Mouse (Mus musculus) adrenal gland, postnatal 14 days (tissue): ENCODE data around the gene Plac9b. TPM values are rescaled to one million over a fixed set of nuclear protein-coding genes. Genes with fewer than 3 reads are reported as not detected.
"Not testable (repeated sequence)": the region's sequence is repeated elsewhere in the genome, so short reads cannot be mapped to it uniquely, and the experiment has no call there.

Experiments used
- DNase-seq: peaks from one replicate; pipeline ENCODE4 v3.0.0; 2021; ENCODE audit warnings: mixed read lengths
- long read RNA-seq, 2 experiments: library from polyadenylated mRNA; stranded (forward); transcript quantifications; one replicate each; pipeline ENCODE4 v2.0.0; 2021
- total RNA-seq: library from RNA; stranded (reverse); gene quantifications from 2 replicates; pipeline ENCODE4 v1.2.3, GENCODE M21; 2021

The Plac9b gene
- 42.8 and 43.8 TPM in 2 replicates for total RNA-seq
- long read RNA-seq, experiment 1, transcript Plac9b-203 (4 exons, 1,040 nt): major isoform, 13 of 14 reads
- long read RNA-seq, experiment 1, partial matches to known transcripts: 1 of 14 reads
- long read RNA-seq, experiment 1, other reads (novel, unspliced or antisense): 0 of 14 reads
- long read RNA-seq, experiment 2, transcript Plac9b-203 (4 exons, 1,040 nt): major isoform, 21 of 26 reads
- long read RNA-seq, experiment 2, partial matches to known transcripts: 5 of 26 reads
- long read RNA-seq, experiment 2, other reads (novel, unspliced or antisense): 0 of 26 reads

- not testable (repeated sequence) for DNase-seq
Observed at GRCm38 (mm10) chr14:26182380-26182779, at the start of gene Plac9b. Gene Plac9b, minus strand, starts transcription at chr14:26182480.

GRCm38 (mm10) chr14:26216233-26217000, 34.1 kb upstream of the Plac9b start:
- DNase-seq: not testable (repeated sequence)

GRCm38 (mm10) chr14:26206926-26207247, 24.6 kb upstream of the Plac9b start, which contains the start of gene Tmem254b:
Gene Tmem254b, minus strand, starts transcription at chr14:26207041.
- DNase-seq: not testable (repeated sequence)

- DNase-seq: not testable (repeated sequence)
Observed at GRCm38 (mm10) chr14:26206197-26206925, 24.1 kb upstream of the Plac9b start.

GRCm38 (mm10) chr14:26197851-26198250, 15.6 kb upstream of the Plac9b start:
- not testable (repeated sequence) for DNase-seq

GRCm38 (mm10) chr14:26188361-26188760, 6.1 kb upstream of the Plac9b start:
- DNase-seq: not testable (repeated sequence)

DNA sequence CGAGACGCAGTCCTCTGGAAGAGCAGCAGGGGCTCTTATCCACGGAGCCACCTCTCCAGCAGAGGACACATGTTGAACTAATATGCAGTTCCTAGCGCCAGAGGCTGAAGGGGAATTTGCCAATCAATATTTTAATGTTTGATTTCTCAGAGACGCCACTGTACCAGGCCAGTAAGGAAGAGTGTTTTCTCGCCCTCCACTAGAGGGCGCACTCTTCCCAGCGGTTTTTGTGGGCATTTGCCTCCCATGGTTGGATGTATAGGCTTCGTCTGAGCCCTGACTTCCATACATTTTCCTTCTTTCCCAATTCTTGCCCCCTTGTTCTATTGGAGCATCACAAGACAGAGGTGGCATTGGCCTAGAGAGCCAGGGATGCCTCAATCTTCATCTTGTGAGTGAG, 4.4 kb upstream of the Plac9b start:
- not testable (repeated sequence) for DNase-seq

DNA sequence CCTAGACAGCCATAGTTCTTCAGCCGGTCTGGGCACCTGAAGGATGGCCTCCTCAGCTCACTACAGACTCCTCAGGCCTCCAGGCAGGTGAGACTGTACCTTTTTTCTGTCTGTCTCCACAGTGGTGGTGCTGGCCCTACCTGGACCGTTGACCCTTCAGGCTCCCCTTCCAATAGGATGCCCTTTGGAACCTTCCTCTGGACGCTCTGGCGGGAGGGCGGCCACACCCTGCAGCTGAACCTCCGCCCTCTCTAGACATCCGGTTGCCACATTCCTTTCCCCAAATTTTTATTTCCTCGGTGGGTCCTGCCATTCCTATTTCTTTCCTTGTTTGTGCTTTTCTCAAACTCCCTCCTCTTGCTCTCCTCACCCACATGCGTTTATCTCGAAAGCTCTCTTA, 620 bp downstream of the Plac9b start:
- DNase-seq: not testable (repeated sequence)

- DNase-seq: not testable (repeated sequence)
Observed at GRCm38 (mm10) chr14:26175028-26175427, 7.3 kb downstream of the Plac9b start.

DNA sequence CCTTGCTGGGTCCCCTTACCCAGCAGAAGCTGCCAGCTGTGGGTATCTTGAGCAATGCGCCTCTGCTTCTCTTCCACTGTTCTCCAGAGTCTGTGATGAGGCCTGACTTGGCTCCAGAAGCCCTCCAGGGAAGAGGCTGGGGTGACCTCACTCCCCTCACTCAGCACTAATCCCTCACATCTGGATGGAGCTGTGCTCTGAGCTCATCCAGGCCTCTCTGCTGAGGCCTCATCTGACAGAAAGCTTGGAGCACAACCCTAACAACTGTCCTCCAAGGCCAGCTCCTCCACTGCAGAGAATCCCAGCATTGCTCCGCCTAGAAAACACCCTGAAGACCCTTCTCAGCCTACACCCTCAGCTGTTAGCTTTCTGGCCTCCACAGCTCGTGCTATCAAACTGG, 8.3 kb downstream of the Plac9b start:
- DNase-seq: not testable (repeated sequence)

- not testable (repeated sequence) for DNase-seq
Observed at GRCm38 (mm10) chr14:26165266-26165665, 17.0 kb downstream of the Plac9b start.

DNA sequence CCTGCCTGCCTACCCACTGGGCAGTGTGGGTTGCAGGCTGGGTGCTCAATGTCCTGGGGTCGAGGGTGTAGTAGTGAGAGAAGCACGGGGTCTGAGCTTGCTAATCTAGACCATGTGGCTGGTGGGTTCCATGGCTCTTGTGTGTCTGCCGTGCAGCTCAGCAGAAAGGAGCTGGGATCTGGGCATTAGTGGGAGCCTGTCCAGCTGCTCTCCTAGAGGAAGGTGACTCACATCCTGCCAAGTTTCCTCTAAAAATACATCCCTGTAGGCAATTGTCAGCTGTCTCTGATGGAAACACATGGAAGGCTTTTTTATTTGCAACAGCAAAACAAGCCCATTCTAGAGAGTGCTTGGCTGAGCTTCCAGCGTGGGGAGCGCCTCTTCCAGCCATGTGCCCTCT, 19.9 kb downstream of the Plac9b start:
- DNase-seq: not testable (repeated sequence)

GRCm38 (mm10) chr14:26161156-26161555, 21.1 kb downstream of the Plac9b start:
- not testable (repeated sequence) for DNase-seq

GRCm38 (mm10) chr14:26156032-26156431, 26.2 kb downstream of the Plac9b start:
- not testable (repeated sequence) for DNase-seq

GRCm38 (mm10) chr14:26147095-26147494, 35.2 kb downstream of the Plac9b start:
- not testable (repeated sequence) for DNase-seq

- not testable (repeated sequence) for DNase-seq
Observed at GRCm38 (mm10) chr14:26119095-26119494, 63.2 kb downstream of the Plac9b start.

GRCm38 (mm10) chr14:26118550-26119000, 63.7 kb downstream of the Plac9b start:
- not testable (repeated sequence) for DNase-seq

- DNase-seq: not testable (repeated sequence)
Observed at GRCm38 (mm10) chr14:26118150-26118549, 64.1 kb downstream of the Plac9b start, which contains the start of gene Duxbl2. Gene Duxbl2, plus strand, starts transcription at chr14:26118349.
